Mouse (Mus musculus) ES-Bruce4 (cell line): Measurements from ENCODE around the gene Ptpn20. TPM values are rescaled to one million over a fixed set of nuclear protein-coding genes. Genes with fewer than 3 reads are reported as not detected.

Experiments used
- H3K27ac ChIP-seq: 2 replicates; pipeline ENCODE4 v1.5.1; 2012; ENCODE audit warnings: low read length, inconsistent platforms; ENCODE audit not compliant: insufficient read depth
- H3K27me3 ChIP-seq: 2 replicates; pipeline ENCODE4 v1.6.1; 2012; ENCODE audit warnings: mild to moderate bottlenecking, low read length, inconsistent platforms; ENCODE audit not compliant: control insufficient read depth, poor library complexity, insufficient read depth, severe bottlenecking
- H3K36me3 ChIP-seq: 2 replicates; pipeline ENCODE4 v1.6.1; 2012; ENCODE audit warnings: inconsistent platforms, mild to moderate bottlenecking, low read length, moderate library complexity; ENCODE audit not compliant: control insufficient read depth, poor library complexity, insufficient read depth, severe bottlenecking
- H3K4me1 ChIP-seq: one replicate; pipeline ENCODE4 v1.8.1; 2011; ENCODE audit warnings: low read length; ENCODE audit not compliant: control insufficient read depth, insufficient read depth
- H3K4me3 ChIP-seq: 2 replicates; pipeline ENCODE4 v1.5.1; 2011; ENCODE audit warnings: low read depth, mild to moderate bottlenecking, low read length
- H3K9ac ChIP-seq: 2 replicates; pipeline ENCODE4 v1.6.1; 2012; ENCODE audit warnings: low read depth, mild to moderate bottlenecking, inconsistent platforms; ENCODE audit not compliant: poor library complexity, severe bottlenecking
- H3K9me3 ChIP-seq: replicated peaks from 2 replicates; pipeline ENCODE4 v1.6.1; 2012; ENCODE audit warnings: mild to moderate bottlenecking, low read length, inconsistent platforms; ENCODE audit not compliant: control insufficient read depth, poor library complexity, insufficient read depth, severe bottlenecking
- CTCF ChIP-seq: IDR thresholded peaks from one replicate; pipeline ENCODE4 v1.8.1; 2011; ENCODE audit warnings: low read depth, low read length
- EP300 ChIP-seq: IDR thresholded peaks from 2 replicates; pipeline ENCODE4 v1.6.1; 2011; ENCODE audit warnings: low read depth, low read length; ENCODE audit not compliant: insufficient read depth
- POLR2A ChIP-seq: IDR thresholded peaks from one replicate; pipeline ENCODE4 v1.8.1; 2011; ENCODE audit warnings: low read length; ENCODE audit not compliant: insufficient read depth
- polyA plus RNA-seq: library from polyadenylated mRNA; stranded (reverse); fragments of >200 nt; gene quantifications from 2 replicates; pipeline ENCODE4 v1.2.4, GENCODE M21; 2011; ENCODE audit warnings: low read depth; ENCODE audit not compliant: missing spikeins, insufficient read depth, insufficient read length

Ptpn20 gene
- polyA plus RNA-seq = 0.30 and 0.51 TPM in 2 replicates

DNA sequence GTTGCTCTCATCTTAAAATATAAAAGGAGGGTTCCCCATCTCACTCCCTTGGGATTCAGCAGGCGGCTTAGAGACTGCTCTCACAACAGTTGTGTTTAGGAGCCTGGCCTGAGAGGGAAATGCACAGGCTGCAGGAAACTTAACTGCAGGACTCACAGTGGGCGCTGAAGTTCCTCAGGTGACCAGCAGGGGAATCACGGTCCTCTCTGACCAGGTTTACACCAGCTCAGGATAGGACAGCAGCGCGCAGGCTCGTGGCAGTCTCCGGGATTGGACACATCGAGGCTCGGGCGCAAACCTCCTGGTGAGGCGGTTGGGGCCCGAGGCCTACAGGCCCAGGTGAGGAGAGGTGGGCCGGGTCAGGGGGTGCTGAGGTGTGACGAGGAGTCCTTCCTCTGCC is at the start of gene Ptpn20:
Gene Ptpn20, plus strand, starts transcription at position 257 of the 400 bp plus-strand sequence.
- TF ChIP-seq CTCF (peak; percentile 42), POLR2A (no peak)
- no peaks in the 10 kb centered on the region for H3K4me1 ChIP-seq
- no peak within 1 kb of the TSS for H3K9ac ChIP-seq
- no peaks in the 10 kb centered on the region for H3K36me3 ChIP-seq
- no peak within 1 kb of the TSS for H3K27ac ChIP-seq
- no peaks in the 10 kb centered on the region for H3K9me3 ChIP-seq
- H3K4me3 ChIP-seq = no peak within 1 kb of the TSS
- H3K27me3 ChIP-seq = no peaks in the 10 kb centered on the region

DNA sequence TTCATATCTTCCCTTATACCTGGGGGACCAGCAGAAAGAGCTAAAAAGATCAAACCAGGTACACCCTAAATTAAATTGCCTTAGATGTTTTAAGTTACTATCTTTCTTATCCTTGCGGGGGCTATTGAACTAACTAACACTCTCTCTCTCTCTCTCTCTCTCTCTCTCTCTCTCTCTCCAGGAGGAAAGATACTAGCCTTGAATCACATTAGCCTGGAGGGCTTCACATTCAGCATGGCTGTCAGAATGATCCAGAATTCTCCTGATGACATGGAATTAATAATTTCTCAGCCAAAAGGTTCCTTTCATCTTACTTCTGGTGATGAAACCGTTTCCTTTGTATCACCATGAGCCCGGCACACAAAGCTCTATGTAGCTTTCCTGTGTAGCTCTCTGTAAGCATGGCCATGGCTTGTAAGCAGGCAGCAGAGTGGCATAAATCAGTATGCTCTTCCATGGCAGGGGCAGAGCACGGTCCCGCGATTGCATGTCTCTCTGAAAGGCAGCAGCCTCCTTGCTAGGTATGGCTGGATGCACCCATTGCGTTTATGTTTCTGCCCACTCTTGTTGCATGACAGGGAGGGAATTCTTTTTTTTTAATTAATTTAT is 49.3 kb upstream of the Ptpn20 start:
- H3K4me3 ChIP-seq = no peak overlapping the region
- no peak overlapping the region for H3K27ac ChIP-seq
- no peak overlapping the region for H3K9ac ChIP-seq
- no peaks in the 10 kb centered on the region for H3K9me3 ChIP-seq
- no peak for TF ChIP-seq EP300
- no peaks in the 10 kb centered on the region for H3K36me3 ChIP-seq
- H3K4me1 ChIP-seq = no peaks in the 10 kb centered on the region
- no peaks in the 10 kb centered on the region for H3K27me3 ChIP-seq

DNA sequence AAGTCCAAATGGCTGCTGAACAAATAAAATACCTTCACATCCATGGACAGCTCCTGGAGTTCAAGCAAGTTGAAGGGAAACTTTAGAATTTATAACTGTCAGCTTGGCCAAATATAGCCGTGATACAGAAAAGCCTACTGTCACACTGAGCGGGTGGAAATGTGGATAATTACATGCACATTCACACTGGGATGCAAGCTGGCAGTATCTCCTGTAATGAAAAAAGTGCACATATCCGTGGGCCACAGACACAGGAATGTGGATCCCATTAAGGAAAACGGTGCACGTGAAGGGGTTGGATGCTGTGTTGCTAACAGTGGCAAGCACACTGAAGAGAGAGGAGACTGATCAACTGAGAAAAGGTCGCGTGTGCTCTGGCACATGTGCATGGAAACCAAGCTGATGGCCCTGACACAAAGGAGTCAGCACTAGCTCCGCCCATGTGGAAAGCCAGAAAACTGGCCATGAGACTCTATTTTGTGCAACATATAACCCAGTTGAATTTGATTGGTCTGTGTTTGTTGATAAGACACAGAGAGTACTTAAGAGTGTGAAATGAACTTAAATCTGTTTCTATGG is 43.4 kb upstream of the Ptpn20 start:
- Histone ChIP-seq H3K27ac (no peak overlapping the region), H3K4me1 (no peaks in the 10 kb centered on the region), H3K4me3 (no peak overlapping the region), H3K9ac (no peak overlapping the region), H3K9me3 (no peaks in the 10 kb centered on the region), H3K27me3 (no peaks in the 10 kb centered on the region), H3K36me3 (no peaks in the 10 kb centered on the region)
- TF ChIP-seq POLR2A = no peak
- TF ChIP-seq CTCF = no peak
- no peak for TF ChIP-seq EP300

DNA sequence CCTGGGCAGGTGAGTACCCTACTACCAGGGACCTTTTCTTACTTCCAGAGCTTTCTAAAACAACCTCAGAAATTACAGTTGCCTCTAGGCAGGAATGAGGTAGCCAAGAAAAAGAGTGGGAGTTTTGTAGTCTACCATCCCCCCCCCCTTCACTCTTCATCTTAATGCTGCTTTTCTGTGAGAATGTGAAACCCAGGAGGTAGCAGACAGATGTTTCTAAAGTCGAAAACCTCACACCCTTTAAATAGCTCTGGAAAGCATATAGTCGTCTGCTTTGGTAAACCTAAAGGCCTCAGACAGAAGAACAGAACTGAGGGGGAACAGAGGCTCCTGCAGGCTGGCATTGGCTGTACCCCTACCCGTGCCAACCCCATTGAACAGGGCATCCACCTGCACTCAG is 40.4 kb upstream of the Ptpn20 start:
- Histone ChIP-seq H3K9ac (no peak overlapping the region), H3K4me1 (no peaks in the 10 kb centered on the region), H3K4me3 (no peak overlapping the region), H3K9me3 (no peaks in the 10 kb centered on the region), H3K27me3 (no peaks in the 10 kb centered on the region), H3K27ac (no peak overlapping the region), H3K36me3 (no peaks in the 10 kb centered on the region)
- no peak for TF ChIP-seq POLR2A
- no peak for TF ChIP-seq CTCF
- no peak for TF ChIP-seq EP300

DNA sequence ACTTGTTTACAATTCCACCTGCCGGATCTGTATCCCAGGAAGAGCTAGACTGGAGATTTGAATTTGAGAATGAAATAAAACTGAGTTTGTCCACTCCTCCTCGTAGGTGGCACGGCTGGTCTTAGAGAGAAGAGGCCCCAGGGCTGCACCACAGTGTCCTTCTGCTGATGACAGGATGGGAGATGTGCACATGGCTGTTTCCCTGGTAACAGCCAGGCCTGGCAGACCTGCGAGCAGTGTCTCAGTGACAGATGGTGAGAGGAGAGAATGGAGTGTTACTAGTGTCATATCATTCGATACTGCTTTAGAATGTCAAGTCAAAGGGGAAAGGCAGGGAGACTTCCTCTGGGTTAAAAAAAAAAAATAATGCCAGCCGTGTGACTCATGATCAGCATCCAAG is 39.2 kb upstream of the Ptpn20 start:
- H3K27ac ChIP-seq = no peak overlapping the region
- H3K9me3 ChIP-seq = no peaks in the 10 kb centered on the region
- H3K4me3 ChIP-seq = no peak overlapping the region
- TF ChIP-seq EP300 = no peak
- TF ChIP-seq CTCF = no peak
- no peak for TF ChIP-seq POLR2A
- no peaks in the 10 kb centered on the region for H3K4me1 ChIP-seq
- H3K27me3 ChIP-seq = no peaks in the 10 kb centered on the region
- H3K9ac ChIP-seq = no peak overlapping the region
- H3K36me3 ChIP-seq = no peaks in the 10 kb centered on the region

DNA sequence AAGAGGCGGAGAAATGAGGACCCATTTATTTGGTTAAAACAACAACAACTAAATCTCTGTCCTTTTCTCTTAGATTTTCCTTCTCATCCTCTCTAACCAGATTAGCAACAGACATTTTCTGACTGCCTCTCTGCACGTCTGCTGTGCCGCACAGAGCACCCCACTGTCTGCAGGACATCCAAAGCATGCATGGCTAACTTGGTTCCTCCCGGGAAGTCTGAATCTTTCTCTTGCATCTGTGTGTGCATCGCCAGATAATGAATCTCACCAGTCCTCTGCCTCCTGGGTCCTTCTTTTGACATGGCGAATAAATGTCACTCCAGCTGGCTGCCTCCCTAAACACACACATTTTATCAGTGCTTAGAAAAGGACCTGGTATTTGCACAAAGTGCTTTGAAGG is 18.3 kb upstream of the Ptpn20 start:
- no peaks in the 10 kb centered on the region for H3K9me3 ChIP-seq
- TF ChIP-seq POLR2A = no peak
- no peak for TF ChIP-seq EP300
- TF ChIP-seq CTCF = no peak
- H3K9ac ChIP-seq = no peak overlapping the region
- H3K27ac ChIP-seq = no peak overlapping the region
- no peaks in the 10 kb centered on the region for H3K4me1 ChIP-seq
- H3K4me3 ChIP-seq = no peak overlapping the region
- H3K27me3 ChIP-seq = no peaks in the 10 kb centered on the region
- no peaks in the 10 kb centered on the region for H3K36me3 ChIP-seq
